Mouse (Mus musculus): ENCODE measurements around the gene Stxbp5. TPM values are rescaled to one million over a fixed set of nuclear protein-coding genes. Genes with fewer than 3 reads are reported as not detected.

The Stxbp5 gene
- polyA plus RNA-seq, 1 experiment from 2014 or later: 2.9 TPM

DNA sequence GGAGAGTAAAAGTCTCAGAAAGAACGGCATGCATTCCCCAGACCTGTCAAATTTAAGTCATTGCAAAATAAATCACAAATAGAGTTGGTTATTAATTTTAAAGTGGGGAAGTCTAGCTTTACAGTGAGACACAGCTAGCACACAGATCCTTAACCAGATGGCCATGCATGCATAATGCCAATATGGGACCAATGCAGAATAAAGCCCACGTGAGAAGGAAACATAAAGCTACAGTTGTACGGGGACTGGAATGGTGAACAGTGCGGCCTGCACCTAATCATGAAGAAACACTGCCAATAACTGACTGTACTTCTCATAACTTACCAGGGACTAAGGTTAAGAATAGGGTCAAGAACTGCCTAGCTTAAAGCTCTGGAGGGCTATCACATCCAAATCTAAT, 67.9 kb downstream of the Stxbp5 start:
- H3K4me3 ChIP-seq (ENCODE audit: low read length): no peak overlapping the region
- H3K4me1 ChIP-seq (ENCODE audit: control insufficient read depth, insufficient read depth, low read length): no peaks in the 10 kb centered on the region
- H3K9me3 ChIP-seq (replicated peaks; ENCODE audit: control insufficient read depth, low read length): no peaks in the 10 kb centered on the region
- no peak overlapping the region for H3K4me2 ChIP-seq (ENCODE audit: low read depth, low read length)
- no peak overlapping the region for H3K9ac ChIP-seq (ENCODE audit: low read length)
- WGBS: 86% methylated on average over 4 of the region's 4 CpGs
- no peak overlapping the region for H3K27ac ChIP-seq (ENCODE audit: low read length)
- no peaks in the 10 kb centered on the region for H3K27me3 ChIP-seq (ENCODE audit: control insufficient read depth, insufficient read depth, low read length)
- no peak for ATAC-seq (replicated peaks; ENCODE audit: extremely low read depth, insufficient read depth, low FRiP score)
- H3K36me3 ChIP-seq (ENCODE audit: control insufficient read depth, insufficient read depth): peaks cover 3% of the 10 kb centered on the region; the same call in 1 of the 2 replicates

DNA sequence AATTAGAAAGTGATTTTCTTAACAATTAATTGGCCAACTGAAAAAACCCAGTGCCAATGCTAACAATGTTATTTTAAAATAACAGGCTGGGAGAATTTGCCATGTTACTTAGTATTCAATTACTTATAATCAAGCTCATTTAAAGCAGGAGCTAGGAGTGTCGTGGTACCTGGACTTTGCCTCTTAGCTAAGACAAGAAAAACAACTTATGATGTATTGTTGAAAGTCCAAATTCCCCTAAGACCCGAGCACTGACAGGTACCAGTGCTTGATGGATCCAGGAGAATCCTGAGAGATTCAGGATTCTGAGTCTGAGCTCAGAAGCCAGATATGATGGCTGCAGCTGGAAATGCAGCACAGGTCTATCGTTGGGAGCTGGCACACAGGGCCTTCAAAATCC, 71.1 kb downstream of the Stxbp5 start:
- 90% methylated on average over 3 of the region's 3 CpGs for WGBS
- no peaks in the 10 kb centered on the region for H3K9me3 ChIP-seq (replicated peaks; ENCODE audit: control insufficient read depth, low read length)
- no peak overlapping the region for H3K27ac ChIP-seq (ENCODE audit: low read length)
- H3K4me3 ChIP-seq (ENCODE audit: low read length): no peak overlapping the region
- no peak overlapping the region for H3K4me2 ChIP-seq (ENCODE audit: low read depth, low read length)
- H3K4me1 ChIP-seq (ENCODE audit: control insufficient read depth, insufficient read depth, low read length): no peaks in the 10 kb centered on the region
- H3K9ac ChIP-seq (ENCODE audit: low read length): no peak overlapping the region
- no peak for ATAC-seq (replicated peaks; ENCODE audit: extremely low read depth, insufficient read depth, low FRiP score)
- H3K27me3 ChIP-seq (ENCODE audit: control insufficient read depth, insufficient read depth, low read length): no peaks in the 10 kb centered on the region
- H3K36me3 ChIP-seq (ENCODE audit: control insufficient read depth, insufficient read depth): peaks cover 2% of the 10 kb centered on the region; the same call in 1 of the 2 replicates

- H3K27me3 ChIP-seq (ENCODE audit: control insufficient read depth, insufficient read depth, low read length): no peaks in the 10 kb centered on the region
- H3K27ac ChIP-seq (ENCODE audit: low read length): no peak overlapping the region
- no peak overlapping the region for H3K9ac ChIP-seq (ENCODE audit: low read length)
- H3K4me3 ChIP-seq (ENCODE audit: low read length): no peak overlapping the region
- no peaks in the 10 kb centered on the region for H3K9me3 ChIP-seq (replicated peaks; ENCODE audit: control insufficient read depth, low read length)
- H3K4me1 ChIP-seq (ENCODE audit: control insufficient read depth, insufficient read depth, low read length): no peaks in the 10 kb centered on the region
- 65% methylated on average over 6 of the region's 6 CpGs for WGBS
- no peaks in the 10 kb centered on the region for H3K36me3 ChIP-seq (ENCODE audit: control insufficient read depth, insufficient read depth)
- no peak overlapping the region for H3K4me2 ChIP-seq (ENCODE audit: low read depth, low read length)
- ATAC-seq (replicated peaks; ENCODE audit: extremely low read depth, insufficient read depth, low FRiP score): no peak
Measured at GRCm38 (mm10) chr10:9821299-9821698, 79.6 kb downstream of the Stxbp5 start.

GRCm38 (mm10) chr10:9818574-9818973, 82.3 kb downstream of the Stxbp5 start:
- ATAC-seq (replicated peaks; ENCODE audit: extremely low read depth, insufficient read depth, low FRiP score): no peak
- Histone ChIP-seq H3K36me3 (ENCODE audit: control insufficient read depth, insufficient read depth) (no peaks in the 10 kb centered on the region), H3K4me3 (ENCODE audit: low read length) (no peak overlapping the region), H3K27me3 (ENCODE audit: control insufficient read depth, insufficient read depth, low read length) (no peaks in the 10 kb centered on the region), H3K27ac (ENCODE audit: low read length) (no peak overlapping the region), H3K4me1 (ENCODE audit: control insufficient read depth, insufficient read depth, low read length) (no peaks in the 10 kb centered on the region), H3K4me2 (ENCODE audit: low read depth, low read length) (no peak overlapping the region), H3K9ac (ENCODE audit: low read length) (no peak overlapping the region), H3K9me3 (replicated peaks; ENCODE audit: control insufficient read depth, low read length) (no peaks in the 10 kb centered on the region)
- WGBS: 93% methylated on average over 7 of the region's 7 CpGs

- H3K9me3 ChIP-seq (replicated peaks; ENCODE audit: control insufficient read depth, low read length): no peaks in the 10 kb centered on the region
- H3K36me3 ChIP-seq (ENCODE audit: control insufficient read depth, insufficient read depth): peaks cover under 1% of the 10 kb centered on the region; the same call in 1 of the 2 replicates
- no peaks in the 10 kb centered on the region for H3K27me3 ChIP-seq (ENCODE audit: control insufficient read depth, insufficient read depth, low read length)
- H3K27ac ChIP-seq (ENCODE audit: low read length): no peak overlapping the region
- H3K4me1 ChIP-seq (ENCODE audit: control insufficient read depth, insufficient read depth, low read length): no peaks in the 10 kb centered on the region
- no peak overlapping the region for H3K4me2 ChIP-seq (ENCODE audit: low read depth, low read length)
- no peak overlapping the region for H3K4me3 ChIP-seq (ENCODE audit: low read length)
- no peak for ATAC-seq (replicated peaks; ENCODE audit: extremely low read depth, insufficient read depth, low FRiP score)
- whole genome bisulfite sequencing: 75% methylated on average over 4 of the region's 4 CpGs
- H3K9ac ChIP-seq (ENCODE audit: low read length): no peak overlapping the region
Measured at GRCm38 (mm10) chr10:9813926-9814325, 87.0 kb downstream of the Stxbp5 start.

- Histone ChIP-seq H3K27ac (ENCODE audit: low read length) (no peak overlapping the region), H3K4me3 (ENCODE audit: low read length) (no peak overlapping the region), H3K4me2 (ENCODE audit: low read depth, low read length) (no peak overlapping the region), H3K9ac (ENCODE audit: low read length) (no peak overlapping the region), H3K27me3 (ENCODE audit: control insufficient read depth, insufficient read depth, low read length) (no peaks in the 10 kb centered on the region), H3K4me1 (ENCODE audit: control insufficient read depth, insufficient read depth, low read length) (0 out of 2 replicates have a peak, but pooled peaks cover 2% of the 10 kb centered on the region), H3K36me3 (ENCODE audit: control insufficient read depth, insufficient read depth) (peaks cover 5% of the 10 kb centered on the region; the same call in 1 of the 2 replicates), H3K9me3 (replicated peaks; ENCODE audit: control insufficient read depth, low read length) (no peaks in the 10 kb centered on the region)
- no peak for ATAC-seq (replicated peaks; ENCODE audit: extremely low read depth, insufficient read depth, low FRiP score)
- WGBS: 89% methylated on average over 2 of the region's 2 CpGs
Measured at GRCm38 (mm10) chr10:9807596-9807995, 93.3 kb downstream of the Stxbp5 start.

DNA sequence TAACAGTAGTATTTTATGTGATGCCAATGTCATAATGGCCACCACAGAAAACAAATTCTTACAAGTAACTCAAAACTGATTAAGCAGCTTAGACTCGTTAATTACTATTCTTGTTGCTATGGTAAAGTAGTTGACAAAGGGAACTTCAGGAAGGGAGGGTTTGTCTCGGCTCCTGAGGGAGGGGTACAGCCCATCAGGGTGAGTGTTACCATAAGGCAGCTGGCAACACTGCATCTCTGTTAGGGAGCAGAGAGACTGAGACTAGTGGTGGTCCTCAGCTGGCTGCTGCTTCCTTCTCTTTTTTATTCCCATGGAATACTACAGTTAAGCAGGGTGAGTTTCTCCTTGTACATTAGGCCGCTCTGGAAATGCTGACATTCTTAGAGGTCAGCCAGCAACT, 95.5 kb downstream of the Stxbp5 start:
- Histone ChIP-seq H3K9me3 (replicated peaks; ENCODE audit: control insufficient read depth, low read length) (no peaks in the 10 kb centered on the region), H3K9ac (ENCODE audit: low read length) (no peak overlapping the region), H3K4me1 (ENCODE audit: control insufficient read depth, insufficient read depth, low read length) (0 out of 2 replicates have a peak, but pooled peaks cover 2% of the 10 kb centered on the region), H3K27ac (ENCODE audit: low read length) (no peak overlapping the region), H3K4me3 (ENCODE audit: low read length) (no peak overlapping the region), H3K36me3 (ENCODE audit: control insufficient read depth, insufficient read depth) (peaks cover 5% of the 10 kb centered on the region; the same call in 1 of the 2 replicates), H3K27me3 (ENCODE audit: control insufficient read depth, insufficient read depth, low read length) (no peaks in the 10 kb centered on the region), H3K4me2 (ENCODE audit: low read depth, low read length) (no peak overlapping the region)
- ATAC-seq (replicated peaks; ENCODE audit: extremely low read depth, insufficient read depth, low FRiP score): no peak
- WGBS: 65% methylated on average over 3 of the region's 3 CpGs

GRCm38 (mm10) chr10:9803126-9803525, 97.8 kb downstream of the Stxbp5 start:
- 0 out of 2 replicates have a peak, but pooled peaks cover 2% of the 10 kb centered on the region for H3K4me1 ChIP-seq (ENCODE audit: control insufficient read depth, insufficient read depth, low read length)
- H3K4me3 ChIP-seq (ENCODE audit: low read length): no peak overlapping the region
- H3K27me3 ChIP-seq (ENCODE audit: control insufficient read depth, insufficient read depth, low read length): no peaks in the 10 kb centered on the region
- 55% methylated on average over 2 of the region's 2 CpGs for whole genome bisulfite sequencing
- H3K27ac ChIP-seq (ENCODE audit: low read length): no peak overlapping the region
- H3K36me3 ChIP-seq (ENCODE audit: control insufficient read depth, insufficient read depth): peaks cover under 1% of the 10 kb centered on the region; the same call in 1 of the 2 replicates
- H3K9ac ChIP-seq (ENCODE audit: low read length): no peak overlapping the region
- no peaks in the 10 kb centered on the region for H3K9me3 ChIP-seq (replicated peaks; ENCODE audit: control insufficient read depth, low read length)
- no peak for ATAC-seq (replicated peaks; ENCODE audit: extremely low read depth, insufficient read depth, low FRiP score)
- H3K4me2 ChIP-seq (ENCODE audit: low read depth, low read length): no peak overlapping the region

DNA sequence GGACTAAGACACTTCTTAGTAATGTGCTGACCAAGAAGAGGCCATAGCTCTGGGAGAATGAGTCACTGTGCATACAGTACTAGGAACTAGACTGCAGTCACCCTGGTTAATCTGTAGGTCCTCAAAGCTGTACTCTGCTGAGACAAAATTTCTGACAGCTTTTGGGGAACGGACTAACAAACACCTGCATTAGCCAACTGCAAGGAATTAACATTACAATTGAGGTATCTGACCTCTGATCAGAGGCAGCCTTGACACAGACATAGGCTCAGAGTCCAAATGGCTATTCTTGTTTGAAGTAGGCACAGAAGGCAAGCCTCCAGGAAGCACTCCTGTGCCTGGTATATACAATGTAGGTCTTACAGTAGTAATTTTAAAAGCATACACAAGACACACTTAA, 99.3 kb downstream of the Stxbp5 start:
- Histone ChIP-seq H3K4me2 (ENCODE audit: low read depth, low read length) (no peak overlapping the region), H3K4me3 (ENCODE audit: low read length) (no peak overlapping the region), H3K36me3 (ENCODE audit: control insufficient read depth, insufficient read depth) (peaks cover 14% of the 10 kb centered on the region), H3K27ac (ENCODE audit: low read length) (no peak overlapping the region), H3K4me1 (ENCODE audit: control insufficient read depth, insufficient read depth, low read length) (0 out of 2 replicates have a peak, but pooled peaks cover 2% of the 10 kb centered on the region), H3K9ac (ENCODE audit: low read length) (no peak overlapping the region), H3K27me3 (ENCODE audit: control insufficient read depth, insufficient read depth, low read length) (no peaks in the 10 kb centered on the region), H3K9me3 (replicated peaks; ENCODE audit: control insufficient read depth, low read length) (no peaks in the 10 kb centered on the region; the same call in 1 of the 2 replicates)
- WGBS: 75% methylated on average over 1 of the region's 1 CpGs
- no peak for ATAC-seq (replicated peaks; ENCODE audit: extremely low read depth, insufficient read depth, low FRiP score)
